Mouse (Mus musculus) MEL (cell line): ENCODE measurements at regions not wholly inside any gene's neighbourhood (a gene's known extent, or its start where the extent isn't known, plus 50 kb on each side); places are given as distances from the start of the nearest gene placed in this dataset.

Source experiments
- DNase-seq: peaks from one replicate; pipeline ENCODE4 v3.0.0; 2011; ENCODE audit warnings: low read depth, low spot score
- H3K27ac ChIP-seq: 2 replicates; pipeline ENCODE4 v1.5.1; 2012; ENCODE audit warnings: low read depth, mild to moderate bottlenecking, control low read depth, low read length, moderate library complexity; ENCODE audit not compliant: control insufficient read depth
- H3K27me3 ChIP-seq, 2 experiments: fragments of 150-350 bp in 1 of 2; sonication (generic) in 1 of 2; 2 replicates each; pipeline ENCODE4 v1.6.1; 2012; ENCODE audit warnings: low read length in 2 of 2, mild to moderate bottlenecking in 2 of 2, improper control_type of control experiment in 1 of 2, moderate library complexity in 1 of 2; ENCODE audit not compliant: insufficient read depth in 2 of 2, control insufficient read depth in 1 of 2
- H3K36me3 ChIP-seq, 2 experiments: 2 replicates each; pipeline ENCODE4 v1.6.1; 2012 to 2014; ENCODE audit warnings: low read length in 2 of 2, improper control_type of control experiment in 1 of 2, inconsistent platforms in 1 of 2, mild to moderate bottlenecking in 1 of 2; ENCODE audit not compliant: insufficient read depth in 2 of 2, control insufficient read depth in 1 of 2
- H3K4me1 ChIP-seq, 2 experiments: fragments of 150-350 bp in 1 of 2; sonication (generic) in 1 of 2; 2 replicates each; pipeline ENCODE4 v1.6.1; 2012; ENCODE audit warnings: low read length in 2 of 2, improper control_type of control experiment in 1 of 2, mild to moderate bottlenecking in 1 of 2; ENCODE audit not compliant: insufficient read depth in 2 of 2, control insufficient read depth in 1 of 2
- H3K4me3 ChIP-seq, 2 experiments: fragments of 150-350 bp in 1 of 2; sonication (generic) in 1 of 2; 2 replicates each; pipeline ENCODE4 v1.5.1; 2012; ENCODE audit warnings: low read depth in 2 of 2, low read length in 2 of 2, mild to moderate bottlenecking in 2 of 2, moderate library complexity in 2 of 2, control low read depth in 1 of 2, improper control_type of control experiment in 1 of 2; ENCODE audit not compliant: control insufficient read depth in 1 of 2, insufficient read depth in 1 of 2
- H3K79me2 ChIP-seq: 2 replicates; pipeline ENCODE4 v1.6.1; 2012; ENCODE audit warnings: mild to moderate bottlenecking, low read length, moderate library complexity; ENCODE audit not compliant: control insufficient read depth, poor library complexity, insufficient read depth
- H3K9ac ChIP-seq: 2 replicates; pipeline ENCODE4 v1.6.1; 2012; ENCODE audit warnings: low read depth, mild to moderate bottlenecking, control low read depth, low read length, moderate library complexity; ENCODE audit not compliant: control insufficient read depth, poor library complexity, severe bottlenecking
- H3K9me3 ChIP-seq: fragments of 150-350 bp; sonication (generic); replicated peaks from 2 replicates; pipeline ENCODE4 v1.6.1; 2012; ENCODE audit warnings: mild to moderate bottlenecking, low read length, improper control_type of control experiment, moderate library complexity; ENCODE audit not compliant: insufficient read depth
- BHLHE40 ChIP-seq: IDR thresholded peaks from 2 replicates; pipeline ENCODE4 v1.6.1; 2012; ENCODE audit warnings: low read depth, mild to moderate bottlenecking, inconsistent platforms, low read length, improper control_type of control experiment, borderline replicate concordance
- CHD2 ChIP-seq: IDR thresholded peaks from 2 replicates; pipeline ENCODE4 v1.6.1; 2011; ENCODE audit warnings: low read length, improper control_type of control experiment
- CTCF ChIP-seq, 3 experiments: IDR thresholded peaks in 2 of 3; conservative IDR thresholded peaks in 1 of 3; 2 replicates each; pipeline ENCODE4 v1.5.1; 2011 to 2012; ENCODE audit warnings: low read length in 3 of 3, low read depth in 2 of 3, mild to moderate bottlenecking in 2 of 3, improper control_type of control experiment in 1 of 3, inconsistent platforms in 1 of 3, mixed read lengths in 1 of 3, moderate library complexity in 1 of 3; ENCODE audit not compliant: control insufficient read depth in 1 of 3, insufficient read depth in 1 of 3, poor library complexity in 1 of 3, severe bottlenecking in 1 of 3
- E2F4 ChIP-seq: IDR thresholded peaks from 2 replicates; pipeline ENCODE4 v1.6.1; 2011; ENCODE audit warnings: low read depth, low read length, improper control_type of control experiment, borderline replicate concordance
- ELF1 ChIP-seq: IDR thresholded peaks from 2 replicates; pipeline ENCODE4 v1.6.1; 2014; ENCODE audit warnings: low read depth, mild to moderate bottlenecking, inconsistent platforms, low read length, improper control_type of control experiment, moderate library complexity
- EP300 ChIP-seq, 2 experiments: IDR thresholded peaks; 2 replicates each; pipeline ENCODE4 v1.6.1; 2011; ENCODE audit warnings: improper control_type of control experiment in 2 of 2, low read length in 2 of 2, low read depth in 1 of 2, mild to moderate bottlenecking in 1 of 2
- ETS1 ChIP-seq: IDR thresholded peaks from 2 replicates; pipeline ENCODE4 v1.6.1; 2012; ENCODE audit warnings: low read depth, mild to moderate bottlenecking, inconsistent platforms, low read length, improper control_type of control experiment, moderate library complexity
- KAT2A ChIP-seq: conservative IDR thresholded peaks from 2 replicates; pipeline ENCODE4 v1.6.1; 2012; ENCODE audit warnings: low read depth, low read length, improper control_type of control experiment, inconsistent platforms
- MEF2A ChIP-seq: IDR thresholded peaks from 2 replicates; pipeline ENCODE4 v1.6.1; 2014; ENCODE audit warnings: low read depth, mild to moderate bottlenecking, inconsistent platforms, low read length, improper control_type of control experiment; ENCODE audit not compliant: poor library complexity, insufficient replicate concordance, severe bottlenecking; ENCODE audit errors: extremely low read depth
- MYC ChIP-seq: IDR thresholded peaks from 2 replicates; pipeline ENCODE4 v1.6.1; 2011; ENCODE audit warnings: low read depth, mild to moderate bottlenecking, low read length, improper control_type of control experiment, moderate library complexity
- NELFE ChIP-seq: IDR thresholded peaks from 2 replicates; pipeline ENCODE4 v1.6.1; 2011; ENCODE audit warnings: low read depth, low read length, improper control_type of control experiment
- NRF1 ChIP-seq: IDR thresholded peaks from 2 replicates; pipeline ENCODE4 v1.6.1; 2014; ENCODE audit warnings: low read depth, mild to moderate bottlenecking, inconsistent platforms, low read length, improper control_type of control experiment, moderate library complexity; ENCODE audit not compliant: poor library complexity, insufficient read depth, severe bottlenecking
- POLR2A ChIP-seq, 2 experiments: IDR thresholded peaks; 2 replicates each; pipeline ENCODE4 v1.6.1; 2011 to 2012; ENCODE audit warnings: low read length in 2 of 2, mild to moderate bottlenecking in 2 of 2, control low read depth in 1 of 2, improper control_type of control experiment in 1 of 2, low read depth in 1 of 2, moderate library complexity in 1 of 2; ENCODE audit not compliant: control insufficient read depth in 1 of 2, insufficient read depth in 1 of 2, poor library complexity in 1 of 2
- POLR2AphosphoS2 ChIP-seq: IDR thresholded peaks from 2 replicates; pipeline ENCODE4 v1.6.1; 2011; ENCODE audit warnings: low read length, improper control_type of control experiment
- POLR2AphosphoS5 ChIP-seq: IDR thresholded peaks from 2 replicates; pipeline ENCODE4 v1.6.1; 2012; ENCODE audit warnings: low read depth, borderline replicate concordance, mild to moderate bottlenecking, inconsistent platforms, low read length, moderate library complexity, mixed read lengths
- RAD21 ChIP-seq: IDR thresholded peaks from 2 replicates; pipeline ENCODE4 v1.6.1; 2011; ENCODE audit warnings: mild to moderate bottlenecking, low read depth, low read length, improper control_type of control experiment
- SIN3A ChIP-seq: IDR thresholded peaks from 2 replicates; pipeline ENCODE4 v1.6.1; 2012; ENCODE audit warnings: low read length, improper control_type of control experiment, inconsistent platforms
- SMC3 ChIP-seq: IDR thresholded peaks from 2 replicates; pipeline ENCODE4 v1.6.1; 2011; ENCODE audit warnings: low read depth, low read length, improper control_type of control experiment
- TBP ChIP-seq: IDR thresholded peaks from 2 replicates; pipeline ENCODE4 v1.8.0; 2011; ENCODE audit warnings: low read depth, low read length, improper control_type of control experiment
- TCF12 ChIP-seq: IDR thresholded peaks from 2 replicates; pipeline ENCODE4 v1.6.1; 2014; ENCODE audit warnings: low read depth, mild to moderate bottlenecking, inconsistent platforms, low read length, improper control_type of control experiment, moderate library complexity
- UBTF ChIP-seq: IDR thresholded peaks from 2 replicates; pipeline ENCODE4 v1.6.1; 2012; ENCODE audit warnings: low read depth, mild to moderate bottlenecking, inconsistent platforms, low read length, improper control_type of control experiment, moderate library complexity, borderline replicate concordance; ENCODE audit not compliant: insufficient read depth
- USF1 ChIP-seq: IDR thresholded peaks from 2 replicates; pipeline ENCODE4 v1.6.1; 2014; ENCODE audit warnings: low read depth, mild to moderate bottlenecking, inconsistent platforms, low read length, improper control_type of control experiment, moderate library complexity

DNA sequence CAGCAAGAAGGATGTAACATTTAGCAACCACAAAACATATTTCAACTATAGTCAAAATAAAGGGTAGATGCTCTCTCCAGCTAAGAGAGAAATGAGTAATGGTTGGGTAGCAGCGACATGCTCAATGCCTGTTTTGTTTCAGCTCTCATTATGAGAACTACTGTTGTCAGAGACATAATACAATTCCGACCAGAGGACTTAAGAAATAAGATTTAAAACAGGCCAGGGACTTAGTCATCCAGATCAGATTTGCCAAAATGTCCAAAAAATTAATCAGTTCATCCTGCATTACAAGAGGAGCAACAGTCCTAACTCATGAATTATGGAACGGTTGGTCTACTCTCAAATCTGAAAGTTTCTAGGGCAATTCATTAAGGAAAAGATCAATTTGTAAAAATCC is 208.8 kb downstream of the Ptbp2 start:
- TF ChIP-seq POLR2A (IDR thresholded peaks at IDR 0.05; ENCODE audit: control insufficient read depth in 1 of 2, insufficient read depth in 1 of 2, low read depth in 1 of 2, low read length in 2 of 2, poor library complexity in 1 of 2) = no peak
- TF ChIP-seq SIN3A = no peak
- TF ChIP-seq RAD21 = no peak
- TF ChIP-seq TBP = no peak
- no peak for TF ChIP-seq SMC3
- TF ChIP-seq MYC = no peak
- TF ChIP-seq POLR2AphosphoS2 = no peak
- no peak for TF ChIP-seq BHLHE40
- TF ChIP-seq KAT2A = no peak
- no peak for TF ChIP-seq TCF12
- no peak for TF ChIP-seq UBTF
- no peak for TF ChIP-seq CHD2
- TF ChIP-seq ELF1 = no peak
- TF ChIP-seq NRF1 = no peak
- no peak for TF ChIP-seq EP300 (IDR thresholded peaks at IDR 0.05; ENCODE audit: low read depth in 1 of 2, low read length in 2 of 2)
- TF ChIP-seq ETS1 = no peak
- no peak for TF ChIP-seq POLR2AphosphoS5
- TF ChIP-seq USF1 = no peak
- TF ChIP-seq MEF2A = no peak
- no peak for DNase-seq
- H3K36me3 ChIP-seq = no peaks in the 10 kb centered on the region
- no peaks in the 10 kb centered on the region for H3K4me1 ChIP-seq
- H3K79me2 ChIP-seq = no peaks in the 10 kb centered on the region
- H3K27me3 ChIP-seq = no peaks in the 10 kb centered on the region
- no peak overlapping the region for H3K4me3 ChIP-seq
- H3K9ac ChIP-seq = no peak overlapping the region
- no peak overlapping the region for H3K27ac ChIP-seq
- H3K9me3 ChIP-seq = no peaks in the 10 kb centered on the region

DNA sequence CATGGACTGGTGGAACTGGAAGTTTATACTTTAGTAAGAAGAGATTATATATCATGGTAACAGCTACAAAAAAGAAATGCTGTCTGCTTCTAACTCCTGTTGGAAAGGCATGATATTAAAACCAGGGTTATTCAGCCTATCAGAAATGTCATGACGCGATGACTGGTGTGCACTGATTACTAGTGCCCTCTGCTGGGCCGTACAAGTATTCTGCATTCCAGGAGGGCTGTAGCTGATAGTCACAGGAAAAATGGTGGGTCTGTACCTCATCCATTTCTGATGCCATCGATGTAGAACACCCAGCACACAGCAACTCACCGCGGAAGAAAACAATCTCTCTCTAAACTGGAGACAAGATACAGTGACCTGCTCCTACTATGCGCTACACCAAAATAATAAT is 246.4 kb downstream of the Ptbp2 start:
- no peak overlapping the region for H3K9ac ChIP-seq

More for the DNA sequence above, 246.4 kb downstream of the Ptbp2 start:
- Histone ChIP-seq H3K36me3 (no peaks in the 10 kb centered on the region), H3K4me1 (no peaks in the 10 kb centered on the region), H3K27ac (no peak overlapping the region), H3K27me3 (no peaks in the 10 kb centered on the region), H3K79me2 (no peaks in the 10 kb centered on the region), H3K4me3 (no peak overlapping the region), H3K9me3 (no peaks in the 10 kb centered on the region)
- DNase-seq = peak; percentile 3
- TF ChIP-seq E2F4 (no peak), CHD2 (no peak), POLR2AphosphoS2 (no peak), ELF1 (no peak), SMC3 (0 out of 2 replicates have a peak, but pooled peaks have one; percentile 13), ETS1 (no peak), CTCF (IDR thresholded peaks at IDR 0.05 in 2 of 3, conservative IDR thresholded peaks at IDR 0.05 in 1 of 3; ENCODE audit: control insufficient read depth in 1 of 3, insufficient read depth in 1 of 3, low read depth in 2 of 3, low read length in 3 of 3, poor library complexity in 1 of 3, severe bottlenecking in 1 of 3) (peak in 2 of 3 experiments; percentile 3 to 11; a peak in 1 of 6 replicates), NELFE (no peak)
